Mouse (Mus musculus): ENCODE results near the gene Sumo3. TPM values are rescaled to one million over a fixed set of nuclear protein-coding genes. Genes with fewer than 3 reads are reported as not detected.

Sumo3 gene
- polyA plus RNA-seq, 2 experiments, result 82.5 to 109 TPM

DNA sequence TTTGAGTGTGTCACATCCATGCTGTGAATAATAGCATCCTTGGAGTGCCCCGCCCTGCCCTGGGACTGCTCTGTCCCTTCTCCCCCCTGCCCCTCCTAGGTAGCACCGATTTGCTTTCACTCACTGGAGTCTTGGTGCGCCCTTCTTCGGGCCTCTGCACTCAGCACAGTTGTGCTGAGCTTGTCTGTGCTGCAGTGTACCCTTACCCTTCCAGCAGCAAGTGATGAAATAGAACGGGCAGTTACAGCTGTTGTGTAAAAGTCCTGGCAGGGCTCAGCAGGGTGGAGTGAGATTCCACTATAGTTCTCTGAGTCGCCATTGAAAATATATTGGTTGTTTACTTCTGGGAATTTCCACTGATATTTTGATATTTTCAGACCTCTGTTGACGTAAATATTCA, 20.1 kb downstream of the Sumo3 start:
- ATAC-seq (ENCODE audit: insufficient read depth), result no peak
- no peak for TF ChIP-seq CTCF (IDR thresholded peaks at IDR 0.05; ENCODE audit: low read depth)
- no peak for TF ChIP-seq EP300 (IDR thresholded peaks at IDR 0.05; ENCODE audit: low read depth)
- whole genome bisulfite sequencing (ENCODE audit: insufficient replicate concordance), result 70% methylated on average over 7 of the region's 7 CpGs

GRCm38 (mm10) chr10:77626591-77626990, 20.7 kb downstream of the Sumo3 start:
- H3K36me3 ChIP-seq (replicated peaks; ENCODE audit: control insufficient read depth, insufficient read depth, low read depth), result peaks cover 5% of the 10 kb centered on the region; the same call in 1 of the 2 replicates
- H3K4me3 ChIP-seq (ENCODE audit: insufficient read depth in 1 of 2, low read depth in 2 of 2, low read length in 2 of 2), result no peak overlapping the region
- H3K27ac ChIP-seq, result no peak overlapping the region
- peaks cover 5 to 21% of the 10 kb centered on the region in 2 experiments; a peak in 3 of 4 replicates for H3K4me1 ChIP-seq (replicated peaks; ENCODE audit: control insufficient read depth in 2 of 2, insufficient read depth in 2 of 2, low read length in 1 of 2)
- no peak overlapping the region for H3K4me2 ChIP-seq (ENCODE audit: low read depth)
- no peaks in the 10 kb centered on the region for H3K9me3 ChIP-seq (ENCODE audit: control insufficient read depth, low read length)
- WGBS (ENCODE audit: insufficient replicate concordance), result 40% methylated on average over 7 of the region's 7 CpGs
- DNase-seq (ENCODE audit: low read depth in 3 of 3, low spot score in 3 of 3) (no peak), ATAC-seq (ENCODE audit: insufficient read depth) (no peak)
- H3K9ac ChIP-seq (replicated peaks), result no peak overlapping the region
- TF ChIP-seq EP300 (IDR thresholded peaks at IDR 0.05; ENCODE audit: low read depth) (no peak), CTCF (IDR thresholded peaks at IDR 0.05; ENCODE audit: low read depth) (no peak)
- no peaks in the 10 kb centered on the region for H3K27me3 ChIP-seq (ENCODE audit: control insufficient read depth, insufficient read depth, low read length)

More for the DNA sequence above, 20.1 kb downstream of the Sumo3 start:
- H3K27me3 ChIP-seq (ENCODE audit: control insufficient read depth, insufficient read depth, low read length), result no peaks in the 10 kb centered on the region
- no peak for DNase-seq (ENCODE audit: low read depth in 3 of 3, low spot score in 3 of 3)
- peaks cover 10 to 23% of the 10 kb centered on the region in 2 experiments; a peak in 3 of 4 replicates for H3K4me1 ChIP-seq (replicated peaks; ENCODE audit: control insufficient read depth in 2 of 2, insufficient read depth in 2 of 2, low read length in 1 of 2)
- no peaks in the 10 kb centered on the region for H3K9me3 ChIP-seq (ENCODE audit: control insufficient read depth, low read length)
- H3K4me2 ChIP-seq (ENCODE audit: low read depth), result no peak overlapping the region
- no peak overlapping the region for H3K4me3 ChIP-seq (ENCODE audit: insufficient read depth in 1 of 2, low read depth in 2 of 2, low read length in 2 of 2)
- no peak overlapping the region for H3K27ac ChIP-seq
- no peak overlapping the region for H3K9ac ChIP-seq (replicated peaks)
- H3K36me3 ChIP-seq (replicated peaks; ENCODE audit: control insufficient read depth, insufficient read depth, low read depth), result no peaks in the 10 kb centered on the region; the same call in 1 of the 2 replicates

DNA sequence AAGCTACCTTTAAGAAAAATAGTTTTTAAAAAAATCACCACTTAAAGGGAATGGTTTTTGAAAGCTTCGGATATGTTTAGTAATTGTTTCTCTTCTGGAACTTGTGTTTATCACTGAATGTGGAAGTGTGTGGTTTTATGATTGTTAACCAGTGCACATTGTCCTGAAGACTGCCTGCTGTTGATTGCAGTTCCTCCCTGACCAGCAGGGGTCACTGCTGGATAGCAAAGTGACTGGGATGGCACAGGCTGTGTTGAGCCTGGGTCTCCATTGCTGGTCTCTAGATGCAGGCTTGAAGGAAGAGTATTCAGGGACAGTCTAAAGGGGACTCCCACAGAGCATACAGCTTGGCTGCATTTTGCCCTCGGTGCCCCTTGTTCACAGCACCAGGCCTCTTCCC, 21.6 kb downstream of the Sumo3 start:
- TF ChIP-seq EP300 (IDR thresholded peaks at IDR 0.05; ENCODE audit: low read depth), result no peak
- TF ChIP-seq CTCF (IDR thresholded peaks at IDR 0.05; ENCODE audit: low read depth), result peak; percentile 98
- 34% methylated on average over 2 of the region's 2 CpGs for WGBS (ENCODE audit: insufficient replicate concordance)

DNA sequence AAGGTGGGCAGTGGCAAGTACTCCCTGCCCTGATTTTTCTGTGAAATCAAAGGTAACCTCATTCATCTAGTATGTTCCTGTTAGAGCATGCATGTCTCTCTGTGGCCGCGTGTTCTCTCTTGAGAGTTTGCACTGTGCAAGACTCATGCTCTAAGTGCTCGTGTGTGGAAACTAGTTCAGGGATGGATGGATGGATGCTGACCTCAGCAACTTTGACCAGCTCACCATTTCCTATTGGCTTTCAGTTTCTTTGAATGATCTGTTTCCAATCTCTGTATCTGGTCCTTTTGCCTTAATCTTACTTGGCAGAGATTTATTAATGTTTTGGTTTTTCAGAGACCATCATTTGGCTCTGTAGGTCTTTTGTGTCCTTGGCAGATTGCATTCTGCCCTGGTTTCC, 23.3 kb downstream of the Sumo3 start:
- no peak overlapping the region for H3K4me2 ChIP-seq (ENCODE audit: low read depth)
- H3K27me3 ChIP-seq (ENCODE audit: control insufficient read depth, insufficient read depth, low read length), result no peaks in the 10 kb centered on the region
- peaks cover 0 to 11% of the 10 kb centered on the region in 2 experiments; a peak in 1 of 4 replicates for H3K4me1 ChIP-seq (replicated peaks; ENCODE audit: control insufficient read depth in 2 of 2, insufficient read depth in 2 of 2, low read length in 1 of 2)
- WGBS (ENCODE audit: insufficient replicate concordance), result 81% methylated on average over 3 of the region's 3 CpGs
- no peak for TF ChIP-seq CTCF (IDR thresholded peaks at IDR 0.05; ENCODE audit: low read depth)
- TF ChIP-seq EP300 (IDR thresholded peaks at IDR 0.05; ENCODE audit: low read depth), result no peak
- ATAC-seq (ENCODE audit: insufficient read depth), result no peak
- H3K36me3 ChIP-seq (replicated peaks; ENCODE audit: control insufficient read depth, insufficient read depth, low read depth), result peaks cover 21% of the 10 kb centered on the region
- H3K9ac ChIP-seq (replicated peaks), result no peak overlapping the region
- no peak for DNase-seq (ENCODE audit: low read depth in 3 of 3, low spot score in 3 of 3)
- no peak overlapping the region for H3K4me3 ChIP-seq (ENCODE audit: insufficient read depth in 1 of 2, low read depth in 2 of 2, low read length in 2 of 2)
- no peak overlapping the region for H3K27ac ChIP-seq
- no peaks in the 10 kb centered on the region for H3K9me3 ChIP-seq (ENCODE audit: control insufficient read depth, low read length)

More for the DNA sequence above, 21.6 kb downstream of the Sumo3 start:
- Histone ChIP-seq H3K4me3 (ENCODE audit: insufficient read depth in 1 of 2, low read depth in 2 of 2, low read length in 2 of 2) (no peak overlapping the region), H3K27ac (no peak overlapping the region), H3K36me3 (replicated peaks; ENCODE audit: control insufficient read depth, insufficient read depth, low read depth) (peaks cover 11% of the 10 kb centered on the region), H3K4me2 (ENCODE audit: low read depth) (no peak overlapping the region), H3K4me1 (replicated peaks; ENCODE audit: control insufficient read depth in 2 of 2, insufficient read depth in 2 of 2, low read length in 1 of 2) (peaks cover 2 to 18% of the 10 kb centered on the region in 2 experiments; a peak in 3 of 4 replicates), H3K9me3 (ENCODE audit: control insufficient read depth, low read length) (no peaks in the 10 kb centered on the region), H3K9ac (replicated peaks) (no peak overlapping the region), H3K27me3 (ENCODE audit: control insufficient read depth, insufficient read depth, low read length) (no peaks in the 10 kb centered on the region)
- ATAC-seq (ENCODE audit: insufficient read depth) (peak; percentile 41; the same call in 1 of the 2 replicates), DNase-seq (ENCODE audit: low read depth in 3 of 3, low spot score in 3 of 3) (peak; percentile 41 to 61 (median 56))

DNA sequence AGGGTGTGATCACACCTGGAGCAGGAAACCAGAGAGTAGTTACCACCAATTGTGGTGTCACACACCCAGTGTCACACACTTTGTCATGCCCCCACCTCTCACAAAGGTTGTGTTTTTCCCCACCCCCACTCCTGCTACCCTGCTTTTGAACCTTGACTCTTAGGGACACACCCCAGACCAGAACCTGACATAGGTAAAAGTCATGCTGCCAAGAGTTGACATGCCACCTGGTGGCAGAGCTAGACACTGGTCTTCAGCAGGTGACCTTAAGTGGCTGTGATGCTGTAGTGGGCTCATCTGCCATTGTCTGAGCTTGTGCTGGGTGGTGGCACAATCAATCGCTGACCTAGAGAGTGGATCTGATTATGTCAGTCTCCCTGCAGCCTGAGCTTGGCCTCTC, 24.1 kb downstream of the Sumo3 start:
- H3K27me3 ChIP-seq (ENCODE audit: control insufficient read depth, insufficient read depth, low read length), result no peaks in the 10 kb centered on the region
- DNase-seq (ENCODE audit: low read depth in 3 of 3, low spot score in 3 of 3), result no peak
- H3K9me3 ChIP-seq (ENCODE audit: control insufficient read depth, low read length), result no peaks in the 10 kb centered on the region
- TF ChIP-seq CTCF (IDR thresholded peaks at IDR 0.05; ENCODE audit: low read depth), result peak; percentile 44
- TF ChIP-seq EP300 (IDR thresholded peaks at IDR 0.05; ENCODE audit: low read depth), result no peak
- WGBS (ENCODE audit: insufficient replicate concordance), result 74% methylated on average over 1 of the region's 1 CpGs
- no peak overlapping the region for H3K9ac ChIP-seq (replicated peaks)
- peaks cover 21% of the 10 kb centered on the region for H3K36me3 ChIP-seq (replicated peaks; ENCODE audit: control insufficient read depth, insufficient read depth, low read depth)
- no peak overlapping the region for H3K4me2 ChIP-seq (ENCODE audit: low read depth)
- no peak for ATAC-seq (ENCODE audit: insufficient read depth)
- H3K27ac ChIP-seq, result no peak overlapping the region
- H3K4me3 ChIP-seq (ENCODE audit: insufficient read depth in 1 of 2, low read depth in 2 of 2, low read length in 2 of 2), result no peak overlapping the region
- H3K4me1 ChIP-seq (replicated peaks; ENCODE audit: control insufficient read depth in 2 of 2, insufficient read depth in 2 of 2, low read length in 1 of 2), result peaks cover 0 to 11% of the 10 kb centered on the region in 2 experiments; a peak in 1 of 4 replicates

Measured in liver, embryonic 14.5 days (tissue).